Mouse (Mus musculus) embryo, embryonic 11.5 days (tissue): ENCODE measurements around the gene Prelid1.

Experiments
- DNase-seq: peaks from one replicate; pipeline ENCODE4 v3.0.0-alpha.2; 2012; ENCODE audit warnings: low read depth, low spot score

Prelid1 gene

DNA sequence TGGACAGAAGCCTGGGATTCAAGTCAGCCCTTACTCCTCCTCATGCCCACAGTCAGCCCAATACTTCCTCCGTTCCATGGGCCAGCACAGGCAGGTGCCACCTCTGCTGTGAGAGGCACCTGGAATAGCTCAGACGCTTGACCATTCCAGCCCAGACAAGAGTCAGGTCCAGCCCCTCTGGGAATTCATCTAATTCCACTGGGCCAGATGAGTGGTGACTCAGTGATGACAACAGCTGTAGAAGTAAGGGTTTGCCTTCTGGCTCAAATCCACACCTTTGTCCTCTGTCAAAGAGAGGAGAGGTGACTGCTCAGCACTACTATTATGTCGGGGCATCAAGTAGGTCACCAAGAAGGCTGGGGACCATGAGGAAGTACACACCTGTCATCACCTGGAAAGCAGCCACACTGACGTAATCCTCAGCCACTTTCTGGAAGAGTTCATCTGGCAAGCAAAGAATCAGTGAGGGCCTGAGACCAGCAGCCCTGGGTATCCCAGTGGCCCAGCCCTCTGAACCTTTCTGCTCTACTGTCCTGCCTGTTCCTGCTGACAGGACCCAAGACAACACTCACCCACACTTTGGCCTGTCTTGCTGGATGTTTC lies at the start of gene Prelid1:
Gene Prelid1, plus strand, starts transcription at position 570 of the 603 bp plus-strand sequence.
- DNase-seq = no peak

DNA sequence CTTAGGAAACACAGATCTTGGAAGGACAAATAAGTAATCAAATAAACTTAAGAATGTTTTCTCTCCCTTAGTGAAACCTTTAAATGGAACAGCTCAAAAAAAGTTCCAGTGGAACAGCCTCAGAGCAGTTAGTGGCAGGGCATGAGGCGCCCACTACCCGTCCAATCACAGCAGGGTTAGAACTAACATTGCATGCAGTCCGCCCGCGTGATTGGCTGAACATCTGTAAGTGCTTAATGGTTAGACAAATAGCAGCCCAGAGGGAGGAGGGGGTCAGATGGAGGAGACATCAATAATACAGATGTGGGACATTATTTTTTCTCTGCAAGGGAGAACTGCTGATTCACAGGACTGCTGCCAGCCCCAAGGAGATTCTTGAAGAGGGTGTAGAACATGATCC lies 43.1 kb upstream of the Prelid1 start:
- DNase-seq = no peak

DNA sequence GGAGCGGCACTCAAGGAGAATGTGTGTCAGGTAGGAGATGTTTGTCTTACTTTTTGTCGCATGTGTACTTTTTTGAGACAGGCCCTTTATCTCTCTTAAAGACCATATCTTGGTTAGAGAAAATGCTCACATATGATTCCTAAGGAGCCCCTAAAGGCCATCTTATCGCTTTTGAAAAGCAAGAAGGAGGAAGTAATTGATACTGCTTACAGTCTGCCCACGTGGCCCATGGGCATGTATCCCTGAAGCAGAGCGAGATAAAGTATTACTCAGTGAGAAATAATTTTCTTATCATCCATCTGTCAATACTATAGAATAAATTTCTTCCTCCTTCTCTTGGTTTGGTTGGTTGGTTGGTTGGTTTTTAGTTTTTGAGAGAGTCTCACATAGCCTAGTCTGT lies 42.7 kb upstream of the Prelid1 start:
- no peak for DNase-seq

DNA sequence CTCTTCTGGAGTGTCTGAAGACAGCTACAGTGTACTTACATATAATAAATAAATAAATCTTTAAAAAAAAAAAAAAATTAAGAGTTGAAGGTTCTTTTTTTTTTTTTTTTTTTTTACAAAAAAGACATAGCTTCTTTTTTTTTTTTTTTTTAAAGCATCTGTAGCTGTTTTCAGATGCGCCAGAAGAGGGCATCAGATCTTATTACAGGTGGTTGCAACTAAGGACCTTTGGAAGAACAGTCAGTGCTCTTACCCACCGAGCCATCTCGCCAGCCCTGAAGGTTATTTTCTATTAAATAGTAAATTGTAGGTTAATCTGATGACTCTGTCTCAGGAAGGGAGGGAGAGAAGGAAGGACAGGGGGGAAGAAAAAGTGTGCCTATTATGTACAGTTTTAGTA lies 31.4 kb upstream of the Prelid1 start:
- no peak for DNase-seq

DNA sequence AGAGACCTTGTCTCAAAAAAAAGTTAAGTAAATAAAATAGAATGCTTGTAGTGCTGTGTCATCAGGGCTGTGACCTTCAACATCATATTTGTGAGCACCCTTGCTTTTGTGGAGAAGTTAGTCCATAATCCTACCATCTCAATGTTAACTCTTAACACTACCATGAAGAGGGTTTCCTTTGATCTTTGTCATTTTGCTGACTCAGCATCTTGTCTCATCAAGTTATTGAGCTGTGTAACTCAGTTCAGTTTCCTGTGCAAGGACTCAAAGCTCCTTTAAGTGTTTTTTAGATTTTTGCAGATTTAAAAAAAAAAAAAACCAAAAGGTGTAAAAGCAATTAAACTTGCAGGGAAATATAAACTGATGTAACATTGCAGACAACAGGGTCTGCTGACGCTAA lies 23.5 kb upstream of the Prelid1 start:
- no peak for DNase-seq

DNA sequence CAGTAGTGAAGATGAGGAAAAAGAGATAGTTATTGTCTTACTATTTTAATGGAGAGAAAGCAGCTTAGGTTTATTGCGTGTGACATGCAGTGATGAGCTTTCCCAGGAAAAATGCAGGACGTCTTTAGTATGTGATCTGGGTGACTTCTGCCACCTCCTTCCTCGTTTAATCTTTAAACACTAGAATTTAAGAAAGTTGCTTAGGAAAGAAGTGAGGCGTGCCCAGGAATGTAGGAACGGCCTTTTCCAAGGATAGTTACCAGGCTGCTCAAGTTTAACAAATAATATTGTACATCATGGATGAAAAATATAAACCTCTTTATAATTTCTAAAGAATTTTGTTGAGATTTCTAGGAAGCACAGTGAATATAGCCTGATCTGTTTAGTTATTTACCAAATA lies 19.4 kb upstream of the Prelid1 start:
- no peak for DNase-seq

DNA sequence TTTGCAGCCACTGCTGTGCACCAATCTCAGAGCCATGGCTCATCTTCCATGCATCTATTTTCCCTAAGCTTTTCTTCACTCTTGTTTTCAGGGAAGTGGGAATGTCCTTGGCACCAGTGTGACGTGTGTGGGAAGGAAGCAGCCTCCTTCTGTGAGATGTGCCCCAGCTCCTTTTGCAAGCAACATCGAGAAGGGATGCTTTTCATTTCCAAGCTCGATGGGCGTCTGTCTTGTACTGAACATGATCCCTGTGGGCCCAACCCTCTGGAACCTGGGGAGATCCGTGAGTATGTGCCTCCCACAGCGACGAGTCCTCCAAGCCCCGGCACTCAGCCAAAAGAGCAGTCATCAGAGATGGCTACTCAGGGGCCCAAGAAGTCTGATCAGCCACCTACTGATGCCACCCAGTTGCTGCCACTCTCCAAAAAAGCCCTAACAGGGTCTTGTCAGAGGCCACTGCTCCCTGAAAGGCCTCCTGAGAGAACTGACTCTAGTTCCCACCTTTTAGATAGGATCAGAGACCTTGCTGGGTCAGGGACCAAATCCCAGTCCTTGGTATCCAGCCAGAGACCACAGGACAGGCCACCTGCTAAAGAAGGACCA lies 8.2 kb upstream of the Prelid1 start:
- DNase-seq = no peak

DNA sequence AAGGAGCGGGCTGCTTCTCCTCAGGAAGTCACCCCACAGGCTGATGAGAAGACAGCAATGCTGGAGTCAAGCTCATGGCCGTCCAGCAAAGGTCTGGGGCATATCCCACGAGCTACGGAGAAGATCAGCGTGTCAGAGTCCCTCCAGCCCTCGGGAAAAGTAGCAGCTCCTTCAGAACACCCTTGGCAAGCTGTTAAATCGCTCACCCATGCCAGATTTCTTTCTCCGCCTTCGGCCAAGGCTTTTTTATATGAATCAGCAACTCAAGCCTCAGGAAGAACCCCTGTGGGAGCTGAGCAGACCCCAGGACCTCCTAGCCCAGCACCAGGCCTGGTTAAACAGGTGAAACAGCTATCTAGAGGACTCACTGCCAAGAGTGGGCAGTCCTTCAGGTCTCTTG lies 7.2 kb upstream of the Prelid1 start:
- DNase-seq = no peak

DNA sequence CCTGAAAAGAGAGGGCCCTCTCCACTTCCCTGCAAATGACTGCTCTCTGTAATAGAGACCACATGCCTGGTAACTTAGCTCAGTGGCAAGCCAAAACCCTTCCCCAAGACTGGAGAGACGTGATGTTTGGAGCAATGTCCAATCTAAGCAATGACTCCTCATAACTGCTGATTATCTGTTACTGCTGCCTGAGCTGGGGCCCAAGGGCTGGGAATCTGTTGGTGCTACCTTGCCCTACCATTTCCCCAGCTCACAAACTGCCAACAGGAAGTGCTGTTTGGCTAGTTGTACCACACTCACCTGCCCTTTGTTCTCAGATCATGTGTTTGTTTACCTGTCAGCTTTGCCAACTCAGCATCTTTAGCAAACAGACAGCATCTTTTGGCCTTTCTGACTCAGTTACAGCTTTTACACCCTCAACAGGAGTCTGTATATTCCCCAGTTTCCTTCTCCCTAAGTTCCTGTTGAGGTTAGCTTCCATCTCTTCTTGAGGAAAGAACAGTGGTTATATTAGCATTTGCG lies 5.3 kb upstream of the Prelid1 start:
- no peak for DNase-seq

DNA sequence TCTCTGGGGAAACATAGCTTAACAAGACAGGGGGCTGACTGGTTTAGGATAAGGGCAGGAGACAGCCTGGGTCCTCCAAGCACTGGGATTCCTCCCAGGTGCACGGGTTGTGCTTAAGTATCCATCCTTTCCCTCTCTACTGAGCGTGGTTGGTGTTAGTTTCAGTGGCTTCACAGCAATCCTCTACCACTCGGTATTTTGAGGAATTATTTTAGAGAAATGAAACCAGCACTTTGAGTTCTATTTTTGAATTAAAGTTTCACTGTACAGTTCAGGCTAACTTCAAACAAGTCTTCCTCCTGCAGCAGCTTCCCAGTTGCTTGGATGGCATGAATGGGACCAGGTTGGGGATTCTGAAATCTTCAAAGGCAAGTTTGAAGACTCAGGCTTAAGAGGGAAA lies 1.9 kb upstream of the Prelid1 start:
- no peak for DNase-seq

DNA sequence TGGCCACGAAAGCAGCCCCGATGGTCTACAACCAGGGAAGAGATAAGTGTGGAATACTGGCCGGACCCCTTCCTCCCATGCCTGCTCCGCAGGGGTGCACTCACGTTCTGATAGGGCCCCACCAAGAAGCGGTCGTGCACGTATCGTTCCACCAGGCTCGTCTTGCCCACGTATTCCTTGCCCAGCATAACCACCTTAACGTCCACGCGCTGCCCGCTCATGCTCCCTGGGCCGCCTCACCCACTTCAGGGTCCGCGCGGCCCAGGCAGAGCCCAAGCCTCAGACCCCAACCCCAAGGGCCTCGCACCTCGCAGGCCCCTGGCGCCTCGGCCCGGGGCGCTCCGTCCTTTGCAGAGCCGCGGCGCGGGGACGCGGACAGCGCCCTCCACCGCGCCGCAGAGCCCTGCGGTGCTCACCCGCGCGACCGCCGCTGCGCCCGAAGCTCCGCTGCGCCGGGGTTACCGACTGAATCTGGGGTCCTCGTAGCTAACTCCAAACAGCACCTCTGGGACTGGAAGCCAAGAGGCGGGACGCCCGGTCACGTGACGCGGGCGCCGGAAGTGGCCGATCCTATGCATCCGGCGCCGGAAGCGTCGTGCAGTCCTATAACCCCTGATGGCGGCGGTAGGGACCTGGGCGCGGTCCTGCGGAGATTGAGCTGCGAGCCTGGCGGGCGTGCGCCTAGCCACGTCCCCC lies 1.3 kb downstream of the Prelid1 start, which contains the start of gene Rab24:
Gene Rab24, minus strand, starts transcription at position 513 of the 696 bp plus-strand sequence.
- peak; percentile 85 for DNase-seq

DNA sequence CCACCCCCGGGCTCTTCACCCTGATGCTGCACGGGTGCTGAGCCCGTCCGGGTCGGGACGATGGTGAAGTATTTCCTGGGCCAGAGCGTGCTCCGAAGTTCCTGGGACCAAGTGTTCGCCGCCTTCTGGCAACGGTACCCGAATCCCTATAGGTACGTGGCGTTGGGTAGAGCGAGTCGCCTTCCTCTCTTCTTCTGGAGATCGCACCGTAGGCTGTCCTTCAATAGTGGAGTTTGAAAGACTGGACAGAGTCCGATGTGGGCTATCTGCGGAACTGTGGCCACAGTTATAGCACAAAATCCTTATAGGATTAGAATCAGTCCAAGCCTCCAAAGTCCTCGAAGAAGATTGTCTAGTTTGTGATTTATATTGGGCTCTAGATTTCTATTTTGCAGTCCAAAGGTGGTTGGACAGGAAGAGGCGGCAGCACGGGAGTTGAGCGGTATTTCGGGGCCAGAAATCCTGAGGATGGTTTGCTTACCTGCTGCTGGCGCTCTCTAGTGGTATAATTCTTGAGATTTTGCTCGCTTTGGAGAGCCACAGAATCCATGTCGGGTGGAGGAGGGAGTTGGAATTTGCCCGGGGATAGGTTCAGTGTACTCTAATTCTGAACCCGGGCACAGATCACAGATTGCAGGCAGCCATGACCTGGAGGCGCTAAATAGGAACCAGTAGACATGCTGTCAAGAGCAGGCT lies 2.0 kb downstream of the Prelid1 start:
- DNase-seq = peak; percentile 35

DNA sequence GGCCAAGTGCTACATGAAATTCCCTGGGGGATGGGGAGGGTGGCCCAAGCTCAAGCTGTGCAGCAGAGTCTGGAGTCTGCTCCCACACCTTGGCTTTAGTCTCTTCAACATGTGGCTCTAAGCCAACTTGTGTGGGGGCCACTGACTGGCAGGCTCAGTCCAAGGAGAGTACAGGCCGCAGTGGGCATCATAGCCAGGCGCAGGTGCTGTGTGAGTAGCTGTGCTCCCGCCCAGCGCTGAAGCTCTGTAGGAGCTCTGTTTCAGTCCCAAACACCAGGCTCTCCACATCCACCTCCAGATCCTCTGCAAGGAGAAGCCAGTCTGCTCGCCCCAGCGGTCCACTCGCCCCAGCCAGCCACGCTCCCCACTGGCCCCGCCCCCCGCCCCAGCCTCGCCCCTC lies 5.3 kb downstream of the Prelid1 start:
- no peak for DNase-seq

DNA sequence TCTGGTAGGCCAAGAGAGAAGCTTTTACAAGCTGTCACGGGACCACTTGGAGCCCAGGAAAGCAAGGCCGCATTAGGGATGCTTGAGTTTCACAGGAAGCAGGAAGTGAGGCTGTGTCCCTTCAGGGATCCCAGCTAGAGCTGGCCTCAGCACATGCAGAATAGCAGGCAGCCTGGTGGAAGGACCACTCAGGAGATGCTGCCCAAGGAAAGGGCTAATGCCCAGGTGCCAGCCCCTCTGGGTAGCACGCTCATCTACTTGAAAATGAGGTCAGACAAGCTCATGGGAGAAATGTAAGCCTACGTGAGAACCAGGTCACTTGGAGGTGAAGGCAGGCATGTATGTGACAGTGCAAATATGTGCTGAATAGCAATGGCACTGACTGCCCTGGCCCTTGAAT lies 6.9 kb downstream of the Prelid1 start:
- DNase-seq = no peak

DNA sequence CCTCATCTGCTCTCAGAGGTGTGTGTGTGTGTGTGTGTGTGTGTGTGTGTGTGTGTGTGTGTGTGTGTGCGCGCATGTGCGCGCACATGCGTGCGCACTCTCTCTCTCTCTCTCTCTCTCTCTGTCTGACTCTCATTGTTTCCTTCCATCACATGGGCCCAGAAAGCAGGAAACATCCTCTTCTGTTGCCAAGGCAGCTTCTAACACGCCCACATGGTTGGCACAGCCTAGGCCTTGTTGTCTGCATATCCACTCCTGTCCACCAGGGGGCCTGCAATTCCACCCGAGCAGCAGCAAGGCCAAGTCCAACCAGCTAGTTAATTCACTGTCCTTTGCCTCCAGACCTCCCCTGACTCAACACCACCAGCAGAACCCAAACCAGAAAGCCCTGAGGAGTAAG lies 7.3 kb downstream of the Prelid1 start:
- DNase-seq = peak; percentile 72

DNA sequence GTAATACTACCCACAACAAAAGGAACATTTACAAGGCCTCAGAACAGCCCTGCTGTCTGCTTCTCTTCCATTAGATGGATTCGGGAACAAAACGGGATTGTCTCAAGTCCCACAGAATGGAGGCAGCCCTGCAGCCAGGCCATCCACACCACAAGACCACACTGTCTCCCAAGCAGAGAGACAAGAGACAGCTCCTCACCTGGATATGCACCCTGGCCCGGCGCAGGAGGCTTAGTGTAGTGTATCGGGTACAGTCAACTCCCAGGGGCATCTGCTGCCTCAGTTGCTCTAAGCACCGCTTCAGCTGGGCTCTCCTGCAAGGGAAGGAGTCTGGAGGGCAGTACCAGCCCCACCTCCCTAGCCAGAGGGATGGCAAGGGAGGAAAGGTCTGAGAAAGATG lies 7.9 kb downstream of the Prelid1 start:
- DNase-seq = no peak

DNA sequence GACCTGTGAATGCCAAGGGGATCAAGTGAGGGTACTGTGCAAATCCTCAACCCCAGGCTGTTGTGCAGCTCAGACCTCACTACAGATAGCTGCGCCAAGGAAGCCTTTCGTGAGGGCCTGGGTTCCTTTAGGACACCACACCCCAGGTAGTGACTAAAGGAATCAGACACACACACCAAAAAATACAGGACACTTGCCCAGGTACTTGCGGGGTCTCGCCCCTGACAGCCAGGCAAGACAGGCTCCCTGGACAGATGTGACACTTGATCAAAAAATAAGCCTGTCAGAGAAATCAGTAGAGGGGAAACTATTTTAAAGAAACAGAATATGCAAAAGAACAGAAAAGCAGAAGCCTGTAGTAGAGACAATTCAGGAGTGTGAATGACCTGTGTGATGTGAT lies 8.3 kb downstream of the Prelid1 start:
- no peak for DNase-seq

DNA sequence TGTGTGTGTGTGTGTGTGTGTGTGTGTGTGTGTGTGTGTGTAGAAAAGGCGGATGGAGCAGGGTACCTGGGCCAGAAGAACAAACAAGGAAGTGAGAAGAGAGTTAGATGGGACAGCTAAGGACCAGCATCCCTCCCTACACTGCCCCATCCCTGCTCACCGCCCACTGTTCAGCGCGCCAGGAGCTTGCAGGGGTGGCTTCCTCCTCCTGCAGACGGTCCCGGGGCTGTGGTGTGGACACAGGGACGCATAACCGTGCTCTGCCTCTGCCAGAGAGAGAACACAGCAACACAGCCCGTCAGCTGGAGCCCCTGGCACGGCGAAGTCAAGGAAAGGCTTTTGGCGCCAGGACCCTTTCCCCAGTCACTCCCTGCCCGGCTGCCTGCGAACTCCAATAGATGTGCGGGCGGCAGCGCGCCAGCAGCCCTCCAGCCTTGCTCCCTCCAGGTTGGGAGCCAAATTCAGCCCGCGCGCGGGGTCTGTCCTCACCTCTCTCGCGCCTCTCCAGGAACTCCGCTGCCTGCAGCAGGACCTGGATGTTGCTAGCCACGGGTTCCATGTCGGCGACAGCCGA lies 8.9 kb downstream of the Prelid1 start:
- DNase-seq = no peak

DNA sequence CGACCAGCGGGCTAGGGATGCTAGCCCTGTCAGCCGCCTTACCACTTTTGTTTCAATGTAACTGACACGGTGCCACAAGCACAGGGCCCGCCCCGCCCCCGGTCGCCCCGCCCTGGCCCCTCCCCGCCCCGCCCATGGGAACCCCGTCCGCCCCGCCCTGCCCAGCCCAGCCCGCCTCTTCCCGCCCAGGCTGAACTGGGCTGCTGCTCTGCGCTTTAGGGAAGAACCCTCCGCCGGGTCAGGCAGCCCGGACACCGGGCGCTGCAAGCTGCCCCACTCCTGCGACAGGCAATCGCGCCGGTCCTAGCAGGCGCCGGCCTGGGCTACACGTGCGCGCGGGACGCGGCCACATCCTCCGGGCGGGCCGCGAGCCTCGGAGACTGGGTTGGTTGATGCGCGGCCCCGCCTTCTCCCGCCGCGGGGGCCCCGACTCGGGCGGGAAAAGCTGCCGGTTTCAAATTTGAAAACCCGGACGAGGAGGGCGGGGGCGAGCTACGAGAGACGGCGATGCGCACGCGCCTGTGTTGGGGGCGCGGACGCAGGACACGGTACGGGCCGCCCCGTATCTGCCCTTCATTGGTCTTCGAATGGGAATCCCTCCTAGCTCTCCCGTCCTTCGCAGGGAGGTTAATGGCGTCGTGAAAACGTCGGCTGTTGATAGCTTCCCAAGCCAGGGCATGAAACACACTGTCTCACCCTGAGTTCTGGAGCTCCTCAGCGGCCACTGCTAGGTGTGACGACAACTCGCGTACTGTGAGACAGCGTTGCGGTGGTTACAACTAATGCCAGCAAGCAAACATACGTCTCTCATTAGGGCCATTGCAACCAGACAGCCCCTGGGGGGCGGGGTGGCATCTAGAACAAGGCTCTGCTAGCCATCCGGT lies 9.6 kb downstream of the Prelid1 start, which contains the start of gene Mxd3:
Gene Mxd3, minus strand, starts transcription at position 141 of the 884 bp plus-strand sequence.
- DNase-seq = peak; percentile 82

DNA sequence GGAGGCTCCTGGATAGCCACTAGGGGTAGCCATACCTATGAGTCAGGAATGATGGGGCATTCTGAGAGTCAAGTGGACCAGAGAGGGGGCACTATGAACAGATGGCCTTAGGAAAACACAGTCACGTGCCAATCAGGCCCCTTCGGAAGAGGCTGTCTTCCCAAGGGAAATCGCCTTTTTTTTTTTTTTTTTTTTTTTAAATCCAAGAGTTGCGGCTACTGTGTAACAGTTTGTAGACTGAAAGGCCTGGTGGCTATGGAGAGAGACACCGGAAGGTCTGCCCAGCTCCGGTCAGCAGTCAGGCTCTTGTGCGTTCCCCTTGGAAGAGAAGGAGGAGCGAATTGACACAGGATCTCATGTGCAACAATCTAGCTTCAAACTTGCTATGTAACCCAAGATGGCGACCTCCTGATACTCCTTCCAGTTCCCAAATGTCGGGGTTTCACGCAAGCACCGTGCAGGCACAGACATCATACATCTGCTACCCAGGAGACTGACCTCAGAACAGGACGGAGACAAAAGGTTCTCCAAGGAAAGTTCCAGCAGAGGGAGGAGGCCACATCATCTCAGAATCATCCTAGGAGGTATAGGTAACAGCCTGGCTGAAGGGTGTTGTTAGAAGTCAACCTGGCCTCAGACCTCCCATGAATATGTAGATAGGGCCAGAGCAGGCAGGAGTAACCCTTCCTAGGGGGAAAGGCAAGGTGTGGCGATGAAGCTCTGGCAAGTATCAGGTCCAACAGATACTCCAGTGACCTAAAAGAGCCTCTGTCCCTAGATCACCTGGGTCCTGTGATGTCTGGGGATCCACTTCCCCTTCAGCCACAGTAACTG lies 10.5 kb downstream of the Prelid1 start:
- DNase-seq = no peak
